Mouse (Mus musculus) kidney, adult 2 months (tissue): ENCODE measurements at regions not wholly inside any gene's neighbourhood (a gene's known extent, or its start where the extent isn't known, plus 50 kb on each side); places are given as distances from the start of the nearest gene placed in this dataset.

Source experiments
- DNase-seq: peaks from one replicate; pipeline ENCODE4 v3.0.0; 2021
- H3K27ac ChIP-seq: fragments of 200-500 bp; 2 replicates; pipeline ENCODE4 v1.5.1; 2012; ENCODE audit warnings: low read depth, low read length, control low read depth, inconsistent platforms; ENCODE audit not compliant: insufficient read depth
- H3K27me3 ChIP-seq: fragments of 200-500 bp; replicated peaks from 2 replicates; pipeline ENCODE4 v1.6.1; 2012; ENCODE audit warnings: mild to moderate bottlenecking, moderate library complexity, low read length, inconsistent platforms; ENCODE audit not compliant: control insufficient read depth, insufficient read depth
- H3K36me3 ChIP-seq: fragments of 200-500 bp; 2 replicates; pipeline ENCODE4 v1.6.1; 2012; ENCODE audit warnings: mild to moderate bottlenecking, moderate library complexity, low read length, inconsistent platforms; ENCODE audit not compliant: control insufficient read depth, insufficient read depth
- H3K4me1 ChIP-seq: fragments of 200-500 bp; 2 replicates; pipeline ENCODE4 v1.6.1; 2011; ENCODE audit warnings: low read length; ENCODE audit not compliant: control insufficient read depth, insufficient read depth
- H3K4me3 ChIP-seq: fragments of 200-500 bp; 2 replicates; pipeline ENCODE4 v1.5.1; 2011; ENCODE audit warnings: mild to moderate bottlenecking, low read depth, low read length, control low read depth; ENCODE audit not compliant: insufficient read depth
- CTCF ChIP-seq: fragments of 200-500 bp; conservative IDR thresholded peaks from 2 replicates; pipeline ENCODE4 v1.5.1; 2011; ENCODE audit warnings: low read depth, mild to moderate bottlenecking, control low read depth, low read length, moderate library complexity, mixed read lengths; ENCODE audit not compliant: insufficient read depth, insufficient read length
- POLR2A ChIP-seq: fragments of 200-500 bp; IDR thresholded peaks from one replicate; pipeline ENCODE4 v1.6.1; 2011; ENCODE audit warnings: low read depth, low read length, control low read depth
- WGBS: fragments of 180-500 bp; shearing (Covaris S2); methylation state at CpG from one replicate; pipeline ENCODE4 v1.1.7; 2018; 5-methylcytosine and 5-hydroxymethylcytosine counted together

GRCm38 (mm10) chr19:13980988-13981630, 67.8 kb downstream of the Olfr1505 start:
- WGBS, result 19% methylated on average over 4 of the region's 4 CpGs
- no peak for TF ChIP-seq POLR2A
- 0 out of 2 replicates have a peak, but pooled peaks have one; percentile 10 for TF ChIP-seq CTCF
- no peak overlapping the region for H3K4me3 ChIP-seq

GRCm38 (mm10) chr19:13982823-13983222, 69.5 kb downstream of the Olfr1505 start:
- Histone ChIP-seq H3K27ac (no peak overlapping the region), H3K4me1 (no peaks in the 10 kb centered on the region), H3K27me3 (no peaks in the 10 kb centered on the region), H3K36me3 (no peaks in the 10 kb centered on the region), H3K4me3 (no peak overlapping the region)
- WGBS, result 52% methylated on average over 3 of the region's 3 CpGs
- no peak for DNase-seq
- no peak for TF ChIP-seq POLR2A

More at GRCm38 (mm10) chr19:13980988-13981630, 67.8 kb downstream of the Olfr1505 start:
- peak; percentile 46 for DNase-seq
- no peaks in the 10 kb centered on the region for H3K27me3 ChIP-seq
- no peaks in the 10 kb centered on the region for H3K4me1 ChIP-seq
- H3K27ac ChIP-seq, result no peak overlapping the region
- no peaks in the 10 kb centered on the region for H3K36me3 ChIP-seq
